Mouse (Mus musculus) frontal cortex, postnatal 14 days (tissue): ENCODE results near the gene Eda2r.

ENCODE experiments used
- DNase-seq, 2 experiments: peaks; one replicate each; pipeline ENCODE4 v3.0.0; 2022; ENCODE audit warnings: low spot score in 2 of 2

Gene Eda2r

DNA sequence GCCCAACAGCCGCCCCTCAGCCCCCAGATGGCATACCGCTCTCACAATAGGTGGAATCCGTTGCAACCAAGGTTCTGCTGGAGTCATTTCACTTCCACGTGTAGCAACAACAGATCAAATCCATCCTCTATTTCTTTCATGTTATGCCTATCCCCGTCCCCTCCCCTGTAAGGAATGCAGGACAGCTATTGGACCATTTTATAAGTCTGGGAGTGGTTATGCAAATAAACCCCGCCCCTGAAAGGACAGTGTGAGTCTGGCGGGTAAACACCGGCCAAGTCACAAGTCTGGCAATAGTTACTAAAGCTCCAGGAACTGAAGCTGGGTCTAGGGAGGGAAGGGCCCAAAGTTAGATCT, at the start of gene Eda2r:
Gene Eda2r (minus strand): TSS at position 152 of the 357 bp plus-strand sequence.
- DNase-seq = no peak

DNA sequence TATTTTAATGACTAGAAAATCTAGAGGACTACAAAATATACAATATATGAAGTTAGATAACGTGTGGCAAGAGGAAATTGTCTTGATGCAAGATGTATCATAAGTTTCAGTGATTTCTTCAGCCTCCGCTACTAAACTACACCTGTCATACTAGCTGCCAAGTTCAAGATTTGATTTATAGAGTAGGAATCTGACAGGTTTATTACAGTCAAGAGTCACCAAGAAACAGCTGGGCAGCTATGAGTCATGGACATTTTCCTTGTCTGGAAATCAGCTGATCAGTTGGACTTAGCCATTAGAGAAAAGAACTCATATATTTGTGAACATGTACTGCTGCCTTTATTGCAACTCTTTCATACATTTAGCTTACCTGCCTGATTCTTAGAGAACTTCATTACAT, 20.9 kb upstream of the Eda2r start:
- no peak for DNase-seq

DNA sequence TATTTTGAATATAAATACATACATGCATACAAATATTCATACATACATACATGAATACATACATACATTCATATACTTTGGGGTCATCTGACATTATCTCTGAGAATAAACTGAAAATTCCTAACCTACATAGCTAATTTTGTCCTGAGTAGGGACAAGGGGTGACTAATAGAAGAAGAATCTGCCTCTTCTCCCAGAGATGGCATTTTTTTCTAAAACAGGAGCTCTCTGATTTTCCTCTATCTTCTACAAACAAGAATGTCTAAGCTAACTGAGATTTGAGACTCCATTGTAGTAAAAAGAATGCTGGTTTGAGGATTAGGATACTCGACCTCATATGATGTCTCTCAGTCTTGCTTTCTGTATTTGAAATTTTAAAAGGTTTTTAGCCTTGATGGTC, 1.1 kb upstream of the Eda2r start:
- no peak for DNase-seq

DNA sequence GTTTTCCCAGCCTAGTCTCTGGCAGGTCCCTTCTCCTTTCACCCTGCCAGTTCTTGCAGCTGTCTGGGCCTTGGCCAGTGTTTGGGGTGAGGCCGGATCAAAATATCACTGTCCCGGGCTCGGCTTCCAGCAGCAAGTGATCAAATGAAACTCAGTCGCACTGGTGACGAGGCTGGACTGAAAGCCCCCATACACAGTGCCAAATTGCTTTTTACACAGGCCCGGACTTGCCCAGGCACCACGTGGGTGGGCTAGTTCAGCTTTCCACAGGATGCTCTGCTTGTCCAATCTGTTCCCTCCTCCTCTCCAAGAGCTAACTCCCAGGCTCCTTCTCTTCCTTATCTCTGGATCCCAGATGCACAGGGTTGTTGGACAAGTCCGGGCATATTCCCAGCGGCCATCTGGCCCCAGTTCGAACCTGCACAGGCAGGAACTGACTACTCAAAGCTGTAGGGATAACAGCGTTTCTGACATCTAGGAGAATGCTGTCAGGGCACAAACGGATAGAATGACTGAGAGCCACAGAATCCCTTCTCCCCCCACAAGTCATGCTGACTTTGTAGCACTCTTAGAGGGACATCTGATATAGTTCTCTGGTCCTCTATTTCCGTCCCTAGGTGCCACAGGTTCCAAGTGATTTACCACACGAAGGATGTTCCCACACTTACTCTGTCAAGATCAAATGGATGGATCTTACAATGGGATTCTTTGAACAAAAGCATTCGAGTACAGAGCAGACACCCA, 523 bp downstream of the Eda2r start:
- no peak for DNase-seq

DNA sequence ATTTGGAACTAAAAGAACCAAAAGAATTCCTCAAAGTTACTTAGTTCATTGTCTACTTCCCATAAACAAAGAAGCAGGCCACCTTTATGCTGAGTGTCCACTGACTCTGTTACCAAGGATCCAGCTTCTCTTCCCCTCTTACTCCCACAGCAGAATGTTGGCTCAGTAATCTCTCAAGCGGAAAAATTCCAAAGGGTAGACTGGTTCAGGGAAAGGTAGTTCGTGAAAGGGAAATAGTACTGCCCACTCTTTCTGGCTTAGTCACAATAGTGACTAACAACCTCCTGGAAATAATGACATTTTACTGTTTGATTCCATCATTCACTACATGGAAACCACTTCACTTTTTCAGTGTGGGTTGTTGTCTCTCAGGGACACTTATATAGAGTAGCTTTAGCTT, 4.2 kb downstream of the Eda2r start:
- no peak for DNase-seq

DNA sequence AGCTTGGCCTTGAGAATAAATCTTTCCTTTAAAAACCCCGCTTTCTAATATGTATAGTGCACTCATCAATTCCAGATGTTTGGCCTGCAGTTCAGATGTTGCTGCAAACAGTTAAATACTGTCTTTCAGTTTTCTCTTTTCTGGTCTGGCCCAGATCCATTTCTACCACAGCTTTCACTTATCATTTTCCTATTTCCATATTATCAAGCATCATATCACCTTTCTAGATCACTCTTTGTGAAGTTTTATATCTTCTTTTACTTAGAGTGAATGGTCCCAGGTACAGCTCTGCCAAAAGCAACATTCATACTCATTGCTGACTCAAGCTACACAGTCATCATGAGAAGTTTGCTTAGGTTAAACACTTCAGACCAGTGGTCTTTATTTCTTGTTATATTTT, 7.8 kb downstream of the Eda2r start:
- DNase-seq = no peak

DNA sequence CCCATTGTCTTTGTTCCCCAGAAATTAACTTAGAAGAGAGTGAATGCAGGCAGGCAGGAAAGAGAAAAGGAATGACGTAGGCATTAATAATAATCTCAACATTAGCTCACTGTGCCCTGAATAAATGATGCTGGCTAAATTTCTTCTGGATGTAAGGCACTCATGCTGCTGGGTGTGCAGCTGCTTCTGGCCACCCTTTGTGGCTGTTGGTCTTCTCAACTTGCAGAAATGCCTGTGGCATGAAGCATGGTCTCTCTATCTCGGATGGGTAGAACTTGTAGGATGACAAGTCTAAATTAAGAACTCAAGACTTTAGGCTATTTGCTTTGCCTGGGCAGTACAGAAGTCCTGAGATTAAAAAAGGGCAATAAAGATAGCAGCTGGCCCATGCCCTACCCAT, 8.3 kb downstream of the Eda2r start:
- DNase-seq = no peak

DNA sequence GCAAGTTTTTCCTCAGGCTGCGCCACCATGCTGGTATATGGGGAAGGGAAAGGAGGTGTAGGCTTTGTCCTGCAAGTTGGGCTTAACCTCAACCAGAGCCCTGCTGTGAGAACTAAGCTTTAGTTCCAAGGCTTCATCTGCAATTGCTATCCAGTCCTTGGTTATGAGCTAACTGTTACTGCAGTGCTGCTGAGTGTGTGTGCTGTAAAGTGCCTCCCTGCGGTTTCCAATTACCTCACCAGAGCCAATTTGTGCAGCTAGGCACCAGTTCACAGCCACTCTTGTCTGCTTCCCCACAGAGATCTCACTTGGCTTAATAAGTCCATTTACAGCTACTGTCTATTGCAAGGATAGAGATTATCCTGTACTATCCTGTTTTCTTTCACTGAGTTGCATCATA, 16.1 kb downstream of the Eda2r start:
- DNase-seq = no peak

DNA sequence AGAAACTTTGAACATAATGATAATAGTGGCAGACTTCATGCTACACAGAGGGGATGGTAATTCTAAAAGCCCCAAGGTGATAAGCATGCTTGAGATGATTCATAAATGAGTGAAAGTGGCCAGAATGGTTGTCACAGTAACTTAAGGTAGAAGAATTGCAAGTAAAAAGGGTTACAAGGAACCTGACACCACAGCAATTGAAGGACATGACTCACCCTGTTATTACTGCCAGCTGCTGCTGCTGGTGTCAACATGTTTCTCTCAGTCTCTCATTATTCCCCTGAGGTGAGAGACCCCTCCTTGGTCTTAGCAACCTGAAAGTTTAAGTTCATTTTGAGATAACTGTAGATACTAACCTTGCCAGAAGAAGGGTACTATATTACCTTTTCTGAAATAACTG, 49.1 kb downstream of the Eda2r start:
- DNase-seq = no peak
